Mouse (Mus musculus) ES-Bruce4 (cell line): Measurements from ENCODE around the gene Tex2. TPM values are rescaled to one million over a fixed set of nuclear protein-coding genes. Genes with fewer than 3 reads are reported as not detected.
A peak's percentile ranks its signal among the peaks of the same experiment; 100 is the strongest.

Experiments
- H3K27ac ChIP-seq: 2 replicates; pipeline ENCODE4 v1.5.1; 2012; ENCODE audit warnings: low read length, inconsistent platforms; ENCODE audit not compliant: insufficient read depth
- H3K27me3 ChIP-seq: 2 replicates; pipeline ENCODE4 v1.6.1; 2012; ENCODE audit warnings: mild to moderate bottlenecking, low read length, inconsistent platforms; ENCODE audit not compliant: control insufficient read depth, poor library complexity, insufficient read depth, severe bottlenecking
- H3K36me3 ChIP-seq: 2 replicates; pipeline ENCODE4 v1.6.1; 2012; ENCODE audit warnings: inconsistent platforms, mild to moderate bottlenecking, low read length, moderate library complexity; ENCODE audit not compliant: control insufficient read depth, poor library complexity, insufficient read depth, severe bottlenecking
- H3K4me1 ChIP-seq: one replicate; pipeline ENCODE4 v1.8.1; 2011; ENCODE audit warnings: low read length; ENCODE audit not compliant: control insufficient read depth, insufficient read depth
- H3K4me3 ChIP-seq: 2 replicates; pipeline ENCODE4 v1.5.1; 2011; ENCODE audit warnings: low read depth, mild to moderate bottlenecking, low read length
- H3K9ac ChIP-seq: 2 replicates; pipeline ENCODE4 v1.6.1; 2012; ENCODE audit warnings: low read depth, mild to moderate bottlenecking, inconsistent platforms; ENCODE audit not compliant: poor library complexity, severe bottlenecking
- H3K9me3 ChIP-seq: replicated peaks from 2 replicates; pipeline ENCODE4 v1.6.1; 2012; ENCODE audit warnings: mild to moderate bottlenecking, low read length, inconsistent platforms; ENCODE audit not compliant: control insufficient read depth, poor library complexity, insufficient read depth, severe bottlenecking
- CTCF ChIP-seq: IDR thresholded peaks from one replicate; pipeline ENCODE4 v1.8.1; 2011; ENCODE audit warnings: low read depth, low read length
- EP300 ChIP-seq: IDR thresholded peaks from 2 replicates; pipeline ENCODE4 v1.6.1; 2011; ENCODE audit warnings: low read depth, low read length; ENCODE audit not compliant: insufficient read depth
- POLR2A ChIP-seq: IDR thresholded peaks from one replicate; pipeline ENCODE4 v1.8.1; 2011; ENCODE audit warnings: low read length; ENCODE audit not compliant: insufficient read depth
- polyA plus RNA-seq: library from polyadenylated mRNA; stranded (reverse); fragments of >200 nt; gene quantifications from 2 replicates; pipeline ENCODE4 v1.2.4, GENCODE M21; 2011; ENCODE audit warnings: low read depth; ENCODE audit not compliant: missing spikeins, insufficient read depth, insufficient read length

The Tex2 gene
- polyA plus RNA-seq, 1 experiment: 28.8 TPM

GRCm38 (mm10) chr11:106503425-106503717, 109.9 kb downstream of the Tex2 start:
- H3K27me3 ChIP-seq: no peaks in the 10 kb centered on the region
- H3K9ac ChIP-seq: no peak overlapping the region
- H3K4me1 ChIP-seq: peaks cover 4% of the 10 kb centered on the region
- TF ChIP-seq EP300 (no peak), POLR2A (no peak), CTCF (no peak)
- H3K9me3 ChIP-seq: no peaks in the 10 kb centered on the region
- no peak overlapping the region for H3K27ac ChIP-seq
- 0 out of 2 replicates have a peak, but pooled peaks cover 4% of the 10 kb centered on the region for H3K36me3 ChIP-seq
- H3K4me3 ChIP-seq: no peak overlapping the region

GRCm38 (mm10) chr11:106502631-106503424, 110.4 kb downstream of the Tex2 start:
- H3K27ac ChIP-seq: peak overlapping the region; percentile 16
- 0 out of 2 replicates have a peak, but pooled peaks cover 4% of the 10 kb centered on the region for H3K36me3 ChIP-seq
- peaks cover 4% of the 10 kb centered on the region for H3K4me1 ChIP-seq
- TF ChIP-seq CTCF: no peak
- TF ChIP-seq POLR2A: peak; percentile 69
- no peak for TF ChIP-seq EP300
- peak overlapping the region; percentile 95 for H3K9ac ChIP-seq
- H3K9me3 ChIP-seq: no peaks in the 10 kb centered on the region
- H3K27me3 ChIP-seq: no peaks in the 10 kb centered on the region
- H3K4me3 ChIP-seq: no peak overlapping the region

GRCm38 (mm10) chr11:106502159-106502505, 111.1 kb downstream of the Tex2 start:
- no peak overlapping the region for H3K4me3 ChIP-seq
- H3K27me3 ChIP-seq: no peaks in the 10 kb centered on the region
- peak overlapping the region; percentile 80 for H3K27ac ChIP-seq
- H3K4me1 ChIP-seq: peaks cover 4% of the 10 kb centered on the region
- H3K36me3 ChIP-seq: 0 out of 2 replicates have a peak, but pooled peaks cover 4% of the 10 kb centered on the region
- H3K9ac ChIP-seq: peak overlapping the region; percentile 95
- no peak for TF ChIP-seq EP300
- TF ChIP-seq POLR2A: no peak
- no peak for TF ChIP-seq CTCF
- H3K9me3 ChIP-seq: no peaks in the 10 kb centered on the region

GRCm38 (mm10) chr11:106501308-106502158, 111.7 kb downstream of the Tex2 start:
- TF ChIP-seq EP300: 0 out of 2 replicates have a peak, but pooled peaks have one; percentile 50
- no peak for TF ChIP-seq CTCF
- peak; percentile 94 for TF ChIP-seq POLR2A
- H3K27ac ChIP-seq: peak overlapping the region; percentile 80
- H3K27me3 ChIP-seq: no peaks in the 10 kb centered on the region
- no peaks in the 10 kb centered on the region for H3K9me3 ChIP-seq
- peaks cover 4% of the 10 kb centered on the region for H3K4me1 ChIP-seq
- peak overlapping the region; percentile 95 for H3K4me3 ChIP-seq
- peak overlapping the region; percentile 95 for H3K9ac ChIP-seq
- 0 out of 2 replicates have a peak, but pooled peaks cover 4% of the 10 kb centered on the region for H3K36me3 ChIP-seq

- no peaks in the 10 kb centered on the region for H3K27me3 ChIP-seq
- H3K9ac ChIP-seq: peak overlapping the region; percentile 95
- 0 out of 2 replicates have a peak, but pooled peaks cover 4% of the 10 kb centered on the region for H3K36me3 ChIP-seq
- peaks cover 4% of the 10 kb centered on the region for H3K4me1 ChIP-seq
- H3K4me3 ChIP-seq: peak overlapping the region; percentile 95
- TF ChIP-seq CTCF: no peak
- peak; percentile 100 for TF ChIP-seq POLR2A
- peak; percentile 54; the same call in 1 of the 2 replicates for TF ChIP-seq EP300
- H3K27ac ChIP-seq: peak overlapping the region; percentile 95
- no peaks in the 10 kb centered on the region for H3K9me3 ChIP-seq
These were observed 112.6 kb downstream of the Tex2 start for GRCm38 (mm10) chr11:106500393-106501307.
